Mouse (Mus musculus) testis, adult 2 months (tissue): ENCODE results near the gene Mrps15. TPM values are rescaled to one million over a fixed set of nuclear protein-coding genes. Genes with fewer than 3 reads are reported as not detected.

ENCODE experiments used
- H3K27ac ChIP-seq: fragments of 200-500 bp; 2 replicates; pipeline ENCODE4 v1.5.1; 2012; ENCODE audit warnings: low read depth, low read length; ENCODE audit not compliant: control insufficient read depth, insufficient read depth
- H3K27me3 ChIP-seq: fragments of 200-500 bp; 2 replicates; pipeline ENCODE4 v1.6.1; 2012; ENCODE audit warnings: mild to moderate bottlenecking, low read length, moderate library complexity; ENCODE audit not compliant: control insufficient read depth, insufficient read depth
- H3K36me3 ChIP-seq: fragments of 200-500 bp; 2 replicates; pipeline ENCODE4 v1.6.1; 2012; ENCODE audit warnings: mild to moderate bottlenecking, low read length; ENCODE audit not compliant: control insufficient read depth, insufficient read depth
- H3K4me1 ChIP-seq: fragments of 200-500 bp; 2 replicates; pipeline ENCODE4 v1.6.1; 2012; ENCODE audit warnings: low read length; ENCODE audit not compliant: control insufficient read depth, insufficient read depth
- H3K4me3 ChIP-seq: fragments of 200-500 bp; 2 replicates; pipeline ENCODE4 v1.5.1; 2012; ENCODE audit warnings: low read depth, mild to moderate bottlenecking, low read length, moderate library complexity, mixed read lengths; ENCODE audit not compliant: control insufficient read depth
- CTCF ChIP-seq: fragments of 200-500 bp; IDR thresholded peaks from 2 replicates; pipeline ENCODE4 v1.5.1; 2012; ENCODE audit warnings: low read depth, mild to moderate bottlenecking, inconsistent platforms, low read length, moderate library complexity; ENCODE audit not compliant: control insufficient read depth, insufficient read depth, insufficient replicate concordance
- POLR2A ChIP-seq: fragments of 200-500 bp; IDR thresholded peaks from 2 replicates; pipeline ENCODE4 v1.6.1; 2012; ENCODE audit warnings: low read depth, mild to moderate bottlenecking, inconsistent platforms, low read length, moderate library complexity; ENCODE audit not compliant: control insufficient read depth
- polyA plus RNA-seq: library from polyadenylated mRNA; depleted of rRNA; stranded (reverse); fragments of >200 nt; gene quantifications from 2 replicates; pipeline ENCODE4 v1.2.3, GENCODE M21; 2012

The Mrps15 gene
- polyA plus RNA-seq, 1 experiment: 30.4 TPM

DNA sequence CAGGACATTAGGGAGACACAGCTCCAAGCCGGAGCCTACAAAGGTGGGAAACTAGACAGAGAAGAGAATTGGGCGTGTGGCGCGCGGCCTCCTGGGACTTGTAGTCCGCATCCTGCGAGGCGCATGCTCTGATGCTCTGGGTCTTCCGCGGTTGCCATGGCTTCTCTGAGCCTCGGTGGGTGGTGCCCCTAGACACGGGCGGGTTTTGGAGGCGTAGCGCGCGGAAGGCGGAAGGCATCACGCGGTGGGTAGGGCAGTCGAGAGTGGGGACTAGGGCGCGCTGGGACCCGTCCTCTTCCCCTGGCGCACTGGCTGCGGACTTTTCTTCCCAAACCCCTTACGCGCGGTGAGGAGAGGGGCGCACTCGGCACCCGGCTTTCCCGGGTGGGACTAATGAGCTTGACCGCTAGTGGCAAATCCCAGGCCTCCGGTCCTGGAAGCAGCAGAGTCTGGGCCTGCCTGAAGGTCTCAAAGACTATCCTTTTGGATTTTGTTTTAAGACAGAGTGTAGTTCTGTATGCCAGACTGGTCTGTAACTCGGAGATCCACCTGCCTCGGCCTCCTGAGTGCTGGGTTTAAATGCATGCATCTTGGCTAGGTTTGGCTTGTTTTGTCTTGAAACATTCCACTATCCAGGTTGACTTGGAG lies 49.9 kb downstream of the Mrps15 start, which contains the start of gene Lsm10:
Gene Lsm10 (plus strand): TSS at position 160 of the 648 bp plus-strand sequence.
- peak; percentile 86 for TF ChIP-seq POLR2A
- TF ChIP-seq CTCF: no peak
- H3K27me3 ChIP-seq: no peaks in the 10 kb centered on the region
- H3K36me3 ChIP-seq: no peaks in the 10 kb centered on the region
- H3K27ac ChIP-seq: peak within 1 kb of the TSS; percentile 77
- peaks cover 3% of the 10 kb centered on the region; the same call in 1 of the 2 replicates for H3K4me1 ChIP-seq
- peak within 1 kb of the TSS; percentile 87 for H3K4me3 ChIP-seq

DNA sequence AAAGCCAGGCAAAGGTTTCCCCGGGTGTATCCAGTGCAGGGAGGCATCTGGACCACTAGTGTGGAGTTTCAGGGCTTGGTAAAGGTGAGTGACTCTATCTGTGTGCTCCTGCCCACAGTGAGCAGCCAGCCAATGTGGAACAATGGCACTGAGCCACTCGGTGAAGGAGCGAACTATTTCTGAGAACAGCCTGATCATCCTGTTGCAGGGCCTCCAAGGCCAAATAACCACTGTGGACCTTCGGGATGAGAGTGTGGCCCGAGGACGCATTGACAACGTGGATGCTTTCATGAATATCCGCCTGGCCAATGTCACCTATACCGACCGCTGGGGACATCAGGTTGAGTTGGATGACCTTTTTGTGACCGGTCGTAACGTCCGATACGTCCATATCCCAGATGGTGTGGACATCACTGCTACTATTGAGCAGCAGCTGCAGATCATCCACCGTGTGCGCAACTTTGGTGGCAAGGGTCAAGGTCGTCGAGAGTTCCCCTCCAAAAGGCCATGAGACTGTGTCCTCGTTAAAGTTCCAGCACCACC lies 51.1 kb downstream of the Mrps15 start:
- no peak overlapping the region for H3K4me3 ChIP-seq
- no peaks in the 10 kb centered on the region for H3K27me3 ChIP-seq
- H3K36me3 ChIP-seq: no peaks in the 10 kb centered on the region
- no peak overlapping the region for H3K27ac ChIP-seq
- H3K4me1 ChIP-seq: peaks cover 6% of the 10 kb centered on the region
- no peak for TF ChIP-seq POLR2A
- TF ChIP-seq CTCF: no peak

DNA sequence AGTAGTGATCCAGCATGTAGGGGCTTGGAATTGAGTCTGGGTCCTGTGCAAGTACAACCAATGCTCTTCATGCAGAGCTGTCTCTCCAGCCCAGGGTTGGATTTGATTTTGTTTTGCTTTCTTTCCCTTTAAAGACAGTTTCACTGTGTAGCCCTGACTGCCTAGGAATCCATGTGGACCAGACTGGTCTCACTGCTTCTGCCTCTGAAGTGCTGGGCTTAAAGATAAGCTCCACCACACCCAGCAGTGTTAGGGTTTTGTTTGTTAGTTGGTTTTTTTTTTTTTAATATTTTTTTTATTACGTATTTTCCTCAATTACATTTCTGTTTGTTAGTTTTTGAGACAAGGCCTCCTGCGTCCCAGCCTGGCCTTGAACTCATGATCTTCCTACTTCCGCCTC lies 52.6 kb downstream of the Mrps15 start:
- Histone ChIP-seq H3K4me1 (peaks cover 9% of the 10 kb centered on the region), H3K27ac (no peak overlapping the region), H3K36me3 (no peaks in the 10 kb centered on the region), H3K27me3 (no peaks in the 10 kb centered on the region), H3K4me3 (no peak overlapping the region)
- TF ChIP-seq POLR2A: no peak
- TF ChIP-seq CTCF: no peak

DNA sequence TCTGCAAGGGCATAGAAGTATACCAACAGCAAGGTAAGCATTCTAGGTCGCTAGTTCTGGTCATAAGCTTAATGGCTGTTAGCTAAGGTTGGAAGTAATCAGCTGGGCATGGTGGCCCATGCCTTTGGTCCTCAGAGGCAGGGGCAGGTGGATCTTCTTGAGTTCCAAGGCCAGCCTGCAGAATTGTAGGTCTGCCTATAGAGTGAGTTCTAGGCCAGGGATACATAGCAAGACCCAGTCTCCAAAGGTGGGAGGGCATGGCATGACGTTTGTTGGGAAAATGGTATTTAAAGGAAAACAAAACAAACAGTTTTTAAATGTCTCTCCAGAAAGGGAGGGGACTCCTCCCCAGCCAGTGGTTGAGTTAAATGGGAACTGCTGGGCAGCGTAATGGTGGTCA lies 54.0 kb downstream of the Mrps15 start:
- no peak for TF ChIP-seq CTCF
- no peak for TF ChIP-seq POLR2A
- peaks cover 16% of the 10 kb centered on the region for H3K4me1 ChIP-seq

DNA sequence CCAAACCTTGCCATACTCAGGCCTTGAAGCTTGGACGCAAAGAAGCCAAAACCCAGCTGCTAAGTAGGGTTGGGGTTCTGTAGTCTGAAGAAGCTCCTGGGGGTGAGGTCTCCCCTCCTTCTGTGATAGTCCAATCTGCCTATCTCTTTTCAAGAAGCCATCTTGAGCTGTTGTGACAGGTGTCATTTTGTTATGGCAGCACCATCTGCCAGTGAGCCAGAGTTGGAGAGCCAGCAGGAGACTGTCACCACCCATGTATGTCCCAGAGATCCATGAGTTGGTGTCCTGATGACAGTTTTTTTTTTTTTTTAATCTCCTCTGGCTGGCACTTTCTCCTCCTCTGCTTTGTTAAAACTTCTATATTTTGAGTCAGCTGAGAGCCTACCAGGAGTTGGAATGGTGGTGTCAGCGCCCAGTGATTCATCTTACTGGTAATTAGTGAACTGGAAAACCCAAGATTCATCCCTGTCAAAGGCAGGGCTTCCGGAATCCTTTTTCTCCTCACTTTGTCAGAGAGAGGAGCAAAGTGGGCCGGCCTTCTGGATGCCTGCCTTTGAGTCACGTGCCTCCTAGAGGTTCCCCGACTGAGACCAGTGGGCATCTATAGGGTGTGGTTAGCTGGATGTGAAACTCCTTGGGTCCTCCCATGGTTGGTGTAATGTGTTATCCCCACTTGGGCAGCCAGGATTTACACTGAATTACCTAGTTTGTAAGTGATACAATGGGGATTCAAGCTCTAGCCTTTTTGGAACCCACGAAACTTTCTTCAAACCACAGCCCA lies 55.5 kb downstream of the Mrps15 start:
- Histone ChIP-seq H3K4me1 (peaks cover 16% of the 10 kb centered on the region), H3K27me3 (no peaks in the 10 kb centered on the region), H3K36me3 (no peaks in the 10 kb centered on the region), H3K4me3 (no peak overlapping the region), H3K27ac (peak overlapping the region; percentile 83; the same call in 1 of the 2 replicates)
- no peak for TF ChIP-seq POLR2A
- TF ChIP-seq CTCF: no peak

More for the DNA sequence above, 54.0 kb downstream of the Mrps15 start:
- Histone ChIP-seq H3K27ac (no peak overlapping the region), H3K4me3 (no peak overlapping the region), H3K27me3 (no peaks in the 10 kb centered on the region), H3K36me3 (no peaks in the 10 kb centered on the region)

DNA sequence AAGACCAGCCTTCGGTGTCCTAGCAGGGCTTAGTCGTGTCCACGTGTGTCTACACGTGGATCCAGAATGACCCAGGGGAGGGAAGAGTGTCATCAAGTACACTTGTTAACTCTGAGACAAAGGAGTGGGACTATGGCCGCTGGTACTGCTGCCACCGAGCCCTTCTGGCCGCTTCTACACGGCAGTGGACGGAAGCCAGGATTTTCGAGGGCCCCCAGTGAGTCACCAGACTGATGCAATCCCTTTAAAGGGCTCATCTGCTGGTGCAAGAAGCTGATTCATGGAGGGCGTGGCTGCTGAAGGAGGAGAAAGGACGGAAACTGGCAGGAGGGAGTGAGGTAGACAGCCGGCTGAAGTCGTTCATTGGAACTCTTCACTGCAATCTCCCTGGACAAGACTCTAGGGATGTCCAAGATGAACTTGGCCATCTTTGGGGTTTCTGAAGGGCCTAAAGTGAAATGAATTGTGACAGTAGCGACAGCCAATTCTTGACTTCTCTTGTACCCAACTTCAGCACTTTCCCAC lies 56.4 kb downstream of the Mrps15 start:
- H3K4me3 ChIP-seq: peak overlapping the region; percentile 94
- H3K27me3 ChIP-seq: no peaks in the 10 kb centered on the region
- TF ChIP-seq CTCF (no peak), POLR2A (no peak)
- H3K27ac ChIP-seq: peak overlapping the region; percentile 83
- H3K4me1 ChIP-seq: peaks cover 16% of the 10 kb centered on the region
- no peaks in the 10 kb centered on the region for H3K36me3 ChIP-seq

DNA sequence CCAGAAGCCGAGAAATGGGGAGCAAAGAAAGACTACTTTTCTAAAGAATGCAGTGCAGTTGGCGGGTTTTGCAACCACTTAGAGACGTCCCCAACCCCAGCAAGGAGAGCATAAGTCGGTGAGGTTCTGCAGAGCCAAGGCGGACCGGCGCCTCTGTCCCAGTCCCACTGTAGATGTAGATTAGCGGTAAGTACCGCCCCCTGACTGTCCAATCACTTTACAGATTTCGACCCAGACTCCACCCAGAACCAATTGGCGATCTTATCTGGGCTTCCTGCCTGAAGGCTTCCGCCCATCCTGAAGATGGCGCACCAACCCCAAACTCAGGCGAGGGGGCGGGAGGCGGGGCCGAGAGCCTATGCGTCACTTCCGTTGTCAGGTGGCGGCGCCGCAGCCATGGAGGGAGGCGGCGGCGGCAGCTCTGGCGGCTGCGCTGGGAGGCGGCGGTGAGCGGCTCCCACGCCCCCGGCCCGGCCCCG lies 56.9 kb downstream of the Mrps15 start, which contains the start of gene Stk40:
Gene Stk40 (plus strand): TSS at position 368 of the 479 bp plus-strand sequence.
- Histone ChIP-seq H3K4me3 (peak within 1 kb of the TSS; percentile 94), H3K4me1 (peaks cover 18% of the 10 kb centered on the region), H3K36me3 (no peaks in the 10 kb centered on the region), H3K27me3 (no peaks in the 10 kb centered on the region), H3K27ac (peak within 1 kb of the TSS; percentile 83)
- peak; percentile 30; the same call in 1 of the 2 replicates for TF ChIP-seq CTCF
- TF ChIP-seq POLR2A: peak; percentile 91
